Mouse (Mus musculus) forebrain, embryonic 12.5 days (tissue): ENCODE data around the gene Ap1g1. TPM values are rescaled to one million over a fixed set of nuclear protein-coding genes. Genes with fewer than 3 reads are reported as not detected.

ENCODE experiments used
- ATAC-seq: fragments of 200-750 bp; cut with Nextera tagmentation; 2 replicates; pipeline ENCODE4 v1.8.0; 2017; ENCODE audit warnings: moderate TSS enrichment; ENCODE audit not compliant: low FRiP score
- H3K27ac ChIP-seq: fragments of 300-500 bp; sonication (generic); 2 replicates; pipeline ENCODE4 v1.5.1; 2016; ENCODE audit warnings: mild to moderate bottlenecking
- H3K27me3 ChIP-seq: fragments of 300-500 bp; sonication (generic); 2 replicates; pipeline ENCODE4 v1.6.1; 2016; ENCODE audit warnings: mild to moderate bottlenecking
- H3K36me3 ChIP-seq: fragments of 300-500 bp; sonication (generic); replicated peaks from 2 replicates; pipeline ENCODE4 v1.6.1; 2016; ENCODE audit warnings: mild to moderate bottlenecking
- H3K4me1 ChIP-seq: fragments of 300-500 bp; sonication (generic); 2 replicates; pipeline ENCODE4 v1.6.1; 2016
- H3K4me2 ChIP-seq: fragments of 300-500 bp; sonication (generic); 2 replicates; pipeline ENCODE4 v1.6.1; 2016; ENCODE audit warnings: mild to moderate bottlenecking, moderate library complexity
- H3K4me3 ChIP-seq: fragments of 300-500 bp; sonication (generic); replicated peaks from 2 replicates; pipeline ENCODE4 v1.5.1; 2016; ENCODE audit warnings: mild to moderate bottlenecking
- H3K9ac ChIP-seq: fragments of 300-500 bp; sonication (generic); 2 replicates; pipeline ENCODE4 v1.6.1; 2016; ENCODE audit warnings: mild to moderate bottlenecking
- H3K9me3 ChIP-seq: fragments of 300-500 bp; sonication (generic); 2 replicates; pipeline ENCODE4 v1.6.1; 2016
- WGBS: fragments of 180-500 bp; shearing (Covaris S2); methylation state at CpG from one replicate; pipeline ENCODE4 v1.1.7; 2016; 5-methylcytosine and 5-hydroxymethylcytosine counted together
- polyA plus RNA-seq: library from polyadenylated mRNA; unstranded; fragments of >200 nt; fragmentation: Nextera tagmentation; extraction: Ambion mirVana; gene quantifications from 2 replicates; pipeline ENCODE4 v1.2.1, GENCODE M21; 2016

Ap1g1 gene
- polyA plus RNA-seq, 1 experiment from 2014 or later: 67.6 TPM

DNA sequence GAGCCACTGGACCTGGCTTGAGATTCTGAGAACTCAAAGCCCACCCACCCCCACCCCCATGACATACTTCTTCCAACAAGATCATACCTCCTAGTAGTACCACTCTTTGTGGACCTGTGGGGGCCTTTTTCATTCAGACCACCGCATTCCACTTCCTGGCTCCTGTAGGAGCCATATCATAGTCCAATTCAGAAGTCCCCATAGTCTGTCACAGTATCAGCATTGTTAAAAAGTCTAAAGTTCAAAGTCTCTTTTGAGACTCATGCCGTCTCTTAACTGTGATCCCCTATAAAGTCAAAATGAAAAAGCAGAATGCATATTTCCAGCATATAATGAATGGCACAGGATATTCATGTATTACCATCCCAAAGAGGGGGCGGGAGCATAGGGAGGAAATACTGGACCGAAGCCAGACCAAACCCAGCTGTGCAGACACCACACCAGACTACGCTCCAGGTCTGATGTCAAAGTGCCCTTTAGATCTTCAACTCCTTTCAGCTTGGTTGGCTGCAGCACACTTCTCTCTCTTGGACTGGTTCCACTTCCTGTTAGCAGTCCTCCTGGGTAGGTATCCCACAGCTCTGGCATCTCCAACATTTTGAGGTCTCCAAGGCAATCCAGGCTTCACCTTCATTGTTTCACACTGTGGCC lies 101.8 kb downstream of the Ap1g1 start:
- no peak overlapping the region for H3K27ac ChIP-seq
- no peak overlapping the region for H3K9ac ChIP-seq
- ATAC-seq: no peak
- no peaks in the 10 kb centered on the region for H3K9me3 ChIP-seq
- H3K4me2 ChIP-seq: no peak overlapping the region
- no peaks in the 10 kb centered on the region for H3K27me3 ChIP-seq
- H3K4me3 ChIP-seq: no peak overlapping the region
- WGBS: 92% methylated on average over 5 of the region's 5 CpGs
- H3K36me3 ChIP-seq: peaks cover 32% of the 10 kb centered on the region
- no peaks in the 10 kb centered on the region for H3K4me1 ChIP-seq

DNA sequence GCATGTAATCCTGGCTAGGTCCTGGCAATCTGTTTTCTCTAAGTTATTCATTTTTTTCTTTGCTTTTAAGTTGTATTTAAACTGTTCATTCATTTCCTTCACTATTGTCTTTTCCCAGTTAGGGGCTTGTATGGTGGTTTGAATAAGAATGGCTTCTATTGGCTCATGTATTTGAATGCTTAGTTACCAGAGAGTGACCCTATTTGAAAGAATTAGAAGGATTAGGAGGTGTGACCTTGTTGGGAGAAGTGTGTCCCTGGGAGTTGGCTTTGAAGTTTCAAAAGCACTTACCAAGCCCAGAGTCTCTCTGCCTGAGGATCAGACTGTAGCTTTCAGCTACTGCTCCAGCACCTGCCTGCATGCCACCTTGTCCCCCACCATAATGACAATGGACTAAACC lies 106.9 kb downstream of the Ap1g1 start:
- Histone ChIP-seq H3K9me3 (no peaks in the 10 kb centered on the region), H3K27ac (no peak overlapping the region), H3K36me3 (peaks cover 35% of the 10 kb centered on the region), H3K9ac (no peak overlapping the region), H3K4me1 (no peaks in the 10 kb centered on the region), H3K4me2 (no peak overlapping the region), H3K4me3 (no peak overlapping the region), H3K27me3 (no peaks in the 10 kb centered on the region)
- ATAC-seq: no peak

DNA sequence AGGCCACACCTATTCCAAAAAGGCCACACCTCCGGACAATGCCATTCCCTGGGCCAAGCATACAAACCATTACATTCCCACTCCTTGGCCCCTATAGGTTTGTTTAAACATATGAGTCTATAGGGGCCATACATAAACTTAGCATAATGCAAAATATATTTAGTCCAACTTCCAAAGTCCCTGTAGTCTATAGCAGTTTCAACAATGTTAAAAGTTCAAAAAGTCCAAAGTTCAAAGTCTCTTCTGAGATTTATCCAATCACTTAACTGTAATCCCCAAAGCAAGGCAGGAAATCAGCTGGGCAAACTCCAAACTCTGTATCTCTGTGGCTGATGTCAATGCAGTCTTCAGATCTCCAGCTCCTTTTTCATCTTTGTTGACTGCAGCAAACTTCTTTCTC lies 110.9 kb downstream of the Ap1g1 start:
- Histone ChIP-seq H3K36me3 (peaks cover 34% of the 10 kb centered on the region), H3K4me3 (no peak overlapping the region), H3K4me1 (no peaks in the 10 kb centered on the region), H3K27me3 (no peaks in the 10 kb centered on the region), H3K27ac (no peak overlapping the region), H3K9me3 (no peaks in the 10 kb centered on the region), H3K4me2 (no peak overlapping the region), H3K9ac (no peak overlapping the region)
- 100% methylated on average over 1 of the region's 1 CpGs for whole genome bisulfite sequencing
- no peak for ATAC-seq

DNA sequence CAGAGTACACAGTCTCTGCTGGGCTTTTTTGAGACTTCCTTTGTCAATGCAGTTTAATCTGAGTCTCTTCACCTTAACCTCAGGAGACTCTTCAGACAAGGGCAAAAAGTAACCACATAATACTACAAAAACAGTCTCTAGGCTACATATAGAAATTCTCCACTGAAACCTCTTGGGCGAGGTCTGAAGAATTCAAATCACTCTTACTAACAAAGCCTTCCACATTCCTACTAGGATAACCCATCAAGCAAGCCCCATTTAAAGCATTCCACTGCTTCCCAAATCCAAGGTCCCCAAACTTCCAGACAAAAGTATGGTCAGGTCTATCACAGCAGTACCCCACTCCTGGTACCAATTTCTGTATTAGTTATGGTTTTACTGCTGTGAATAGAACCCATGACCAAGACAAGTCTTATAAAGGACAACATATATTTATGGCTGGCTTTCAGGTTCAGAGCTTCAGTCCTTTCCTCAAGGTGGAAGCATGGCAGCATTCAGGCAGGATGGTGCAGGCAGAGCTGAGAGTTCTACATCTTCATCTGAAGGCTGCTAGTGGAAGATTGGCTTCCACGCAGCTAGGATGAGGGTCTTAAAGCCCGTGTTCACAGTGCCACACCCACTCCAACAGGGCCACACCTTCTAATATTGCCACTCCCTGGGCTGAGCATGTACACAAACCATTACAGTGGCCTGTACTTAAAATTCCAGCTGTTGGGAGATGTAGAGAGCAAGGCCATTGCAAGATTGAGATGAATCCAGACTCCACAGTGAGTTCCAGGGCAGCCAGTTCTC lies 112.6 kb downstream of the Ap1g1 start:
- Histone ChIP-seq H3K27ac (no peak overlapping the region), H3K4me3 (no peak overlapping the region), H3K9me3 (no peaks in the 10 kb centered on the region), H3K9ac (no peak overlapping the region), H3K27me3 (no peaks in the 10 kb centered on the region), H3K4me1 (no peaks in the 10 kb centered on the region), H3K36me3 (peaks cover 37% of the 10 kb centered on the region), H3K4me2 (no peak overlapping the region)
- 92% methylated on average over 3 of the region's 3 CpGs for WGBS
- ATAC-seq: no peak

DNA sequence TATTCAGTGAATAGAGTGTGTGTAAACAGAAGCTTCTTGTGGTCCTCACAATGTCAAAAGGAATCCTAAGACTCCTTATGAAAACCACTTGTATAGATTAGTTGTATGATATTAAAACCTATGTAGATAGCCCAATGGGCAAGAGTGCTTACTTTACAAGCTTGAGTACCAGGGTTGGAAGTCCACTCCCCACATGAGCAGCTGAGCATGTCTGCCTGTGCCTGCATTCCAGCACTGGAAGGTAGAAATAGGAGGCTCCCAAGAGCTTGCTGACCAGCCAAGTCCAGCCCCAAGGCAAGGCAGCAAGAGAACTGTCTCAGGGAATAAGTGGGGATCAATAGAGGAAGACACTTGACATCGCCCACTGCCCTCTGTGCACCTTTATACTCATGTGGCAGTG lies 116.3 kb downstream of the Ap1g1 start:
- no peaks in the 10 kb centered on the region for H3K4me1 ChIP-seq
- no peak overlapping the region for H3K27ac ChIP-seq
- peaks cover 22% of the 10 kb centered on the region for H3K36me3 ChIP-seq
- no peaks in the 10 kb centered on the region for H3K27me3 ChIP-seq
- no peak for ATAC-seq
- no peak overlapping the region for H3K9ac ChIP-seq
- H3K9me3 ChIP-seq: no peaks in the 10 kb centered on the region
- no peak overlapping the region for H3K4me2 ChIP-seq
- 94% methylated on average over 1 of the region's 1 CpGs for WGBS
- no peak overlapping the region for H3K4me3 ChIP-seq

DNA sequence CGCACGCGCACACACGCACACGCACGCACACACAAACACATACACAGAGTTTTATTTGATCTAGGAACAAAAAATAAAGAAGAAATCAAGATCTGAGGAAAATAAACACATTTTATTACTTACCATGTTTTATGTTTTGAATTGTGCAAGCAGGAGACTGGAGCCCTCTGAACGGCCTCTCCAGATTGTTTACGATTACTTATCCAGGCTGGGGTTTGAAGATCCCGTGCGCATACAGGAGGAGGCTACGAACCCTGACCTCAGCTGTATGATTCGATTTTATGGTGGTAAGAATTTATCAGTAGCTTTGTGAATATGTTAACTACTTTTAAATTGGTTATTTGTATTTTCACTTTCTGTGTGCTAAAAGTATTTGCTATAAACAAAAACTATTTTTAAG lies 117.0 kb downstream of the Ap1g1 start:
- Histone ChIP-seq H3K9ac (no peak overlapping the region), H3K9me3 (no peaks in the 10 kb centered on the region), H3K27me3 (no peaks in the 10 kb centered on the region), H3K4me3 (no peak overlapping the region), H3K4me1 (no peaks in the 10 kb centered on the region), H3K27ac (no peak overlapping the region), H3K36me3 (peaks cover 16% of the 10 kb centered on the region; the same call in 1 of the 2 replicates), H3K4me2 (no peak overlapping the region)
- 93% methylated on average over 12 of the region's 12 CpGs for WGBS
- ATAC-seq: no peak

DNA sequence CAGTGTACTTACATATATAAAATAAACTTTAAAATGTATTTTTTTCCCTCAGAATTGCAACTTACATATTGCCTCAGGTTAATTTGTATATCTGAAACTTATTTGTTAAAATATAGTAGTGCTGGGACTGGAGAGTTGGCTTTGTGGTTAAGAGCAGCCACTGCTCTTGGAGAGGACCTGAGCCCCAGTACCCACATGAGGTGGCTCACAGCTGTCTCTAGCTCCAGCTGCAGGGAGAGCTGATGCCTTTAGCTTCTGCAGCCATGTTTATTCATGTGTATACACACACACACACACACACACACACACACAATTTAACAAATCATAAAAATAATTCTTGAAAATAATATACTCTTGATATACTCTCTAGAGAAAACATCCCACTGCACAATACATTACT lies 124.0 kb downstream of the Ap1g1 start:
- Histone ChIP-seq H3K27ac (no peak overlapping the region), H3K4me3 (no peak overlapping the region), H3K27me3 (no peaks in the 10 kb centered on the region), H3K9ac (no peak overlapping the region), H3K9me3 (no peaks in the 10 kb centered on the region), H3K4me1 (no peaks in the 10 kb centered on the region), H3K4me2 (no peak overlapping the region), H3K36me3 (peaks cover 18% of the 10 kb centered on the region)
- ATAC-seq: no peak

DNA sequence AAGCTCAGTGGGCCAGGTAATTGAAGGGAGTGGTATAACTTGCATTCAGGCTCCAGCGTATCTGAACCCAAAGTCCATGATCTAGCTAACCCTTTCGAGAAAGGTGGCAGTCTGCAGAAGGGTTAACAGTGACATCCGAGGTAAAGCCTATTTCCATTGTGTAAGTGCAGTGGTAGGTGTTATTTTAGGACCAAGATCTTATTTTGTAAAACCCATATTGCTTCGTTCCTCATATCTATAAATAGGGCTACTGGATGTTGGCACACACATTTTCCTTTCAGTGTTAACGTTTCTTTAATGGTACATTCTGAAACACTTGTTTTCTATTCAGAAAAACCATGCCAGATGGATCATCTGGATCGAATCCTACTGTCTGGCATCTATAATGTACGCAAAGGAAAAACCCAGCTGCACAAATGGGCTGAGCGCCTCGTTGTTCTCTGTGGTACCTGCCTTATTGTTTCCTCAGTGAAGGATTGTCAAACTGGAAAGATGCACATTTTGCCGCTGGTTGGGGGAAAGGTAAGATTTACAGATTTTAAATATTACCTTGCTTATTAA lies 125.6 kb downstream of the Ap1g1 start:
- H3K27me3 ChIP-seq: no peaks in the 10 kb centered on the region
- WGBS: 87% methylated on average over 10 of the region's 10 CpGs
- no peak overlapping the region for H3K27ac ChIP-seq
- H3K4me1 ChIP-seq: no peaks in the 10 kb centered on the region
- no peak overlapping the region for H3K4me3 ChIP-seq
- no peaks in the 10 kb centered on the region for H3K9me3 ChIP-seq
- peaks cover 25% of the 10 kb centered on the region for H3K36me3 ChIP-seq
- ATAC-seq: no peak
- H3K9ac ChIP-seq: no peak overlapping the region
- H3K4me2 ChIP-seq: no peak overlapping the region

DNA sequence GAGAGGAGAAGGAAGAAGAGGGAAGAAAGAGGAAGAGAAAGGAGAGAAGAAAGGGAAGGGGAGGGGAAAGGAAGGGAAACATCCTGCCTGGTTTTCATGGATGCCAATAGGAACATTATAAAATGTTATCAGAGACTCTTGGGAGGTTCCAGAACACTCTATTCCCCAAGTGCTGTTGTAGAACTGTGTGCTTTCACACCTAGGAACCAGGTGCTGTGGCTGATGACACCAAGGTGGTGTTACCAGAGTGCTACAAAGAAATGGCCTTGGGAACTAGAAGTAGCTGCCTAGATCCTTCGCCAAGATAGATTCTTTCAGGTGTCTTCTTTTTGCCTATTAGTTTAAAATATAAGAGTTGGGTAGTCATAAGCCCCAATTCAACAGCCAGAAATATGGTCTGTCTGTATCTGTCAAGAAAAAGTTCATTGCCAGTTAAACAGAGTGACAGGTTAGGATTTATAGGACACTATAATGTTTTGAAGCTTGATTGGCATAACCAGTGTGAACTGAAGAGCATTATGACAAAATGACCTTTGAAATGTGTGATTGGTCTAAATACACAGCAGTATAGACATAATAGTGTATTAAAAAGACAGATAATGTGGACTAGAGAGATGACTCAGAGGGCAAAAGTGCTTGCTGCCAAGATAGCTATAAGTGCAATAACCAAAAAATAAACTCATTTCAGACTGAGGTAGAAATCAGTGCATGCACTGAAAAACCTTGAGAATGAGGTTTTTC lies 126.7 kb downstream of the Ap1g1 start:
- no peaks in the 10 kb centered on the region for H3K9me3 ChIP-seq
- 94% methylated on average over 1 of the region's 1 CpGs for WGBS
- no peak overlapping the region for H3K27ac ChIP-seq
- no peak overlapping the region for H3K4me3 ChIP-seq
- no peak for ATAC-seq
- no peak overlapping the region for H3K4me2 ChIP-seq
- peaks cover 35% of the 10 kb centered on the region for H3K36me3 ChIP-seq
- no peak overlapping the region for H3K9ac ChIP-seq
- H3K4me1 ChIP-seq: no peaks in the 10 kb centered on the region
- H3K27me3 ChIP-seq: no peaks in the 10 kb centered on the region

DNA sequence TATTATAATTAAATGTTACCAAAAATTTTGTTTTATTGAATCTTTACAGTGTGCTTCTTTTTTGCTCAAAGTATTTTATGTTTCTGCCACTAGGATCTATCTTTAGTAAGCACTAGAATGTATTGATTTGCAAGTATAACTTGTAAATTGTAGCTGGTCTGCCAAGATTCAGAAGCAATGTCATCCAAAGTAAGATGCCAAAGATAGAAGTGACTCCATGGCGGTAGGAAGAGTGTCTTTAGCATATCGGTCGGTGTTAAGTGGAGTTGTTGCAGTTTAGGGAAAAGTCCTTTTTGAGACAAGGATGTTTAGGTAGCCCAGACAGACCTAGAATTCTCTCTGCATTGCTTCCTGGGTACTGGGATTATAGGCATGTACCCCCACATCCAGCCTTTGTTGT lies 128.6 kb downstream of the Ap1g1 start:
- no peaks in the 10 kb centered on the region for H3K9me3 ChIP-seq
- ATAC-seq: no peak
- H3K4me3 ChIP-seq: no peak overlapping the region
- H3K4me2 ChIP-seq: no peak overlapping the region
- H3K27me3 ChIP-seq: no peaks in the 10 kb centered on the region
- no peak overlapping the region for H3K9ac ChIP-seq
- WGBS: 93% methylated on average over 3 of the region's 3 CpGs
- H3K27ac ChIP-seq: no peak overlapping the region
- H3K4me1 ChIP-seq: no peaks in the 10 kb centered on the region
- peaks cover 30% of the 10 kb centered on the region for H3K36me3 ChIP-seq

DNA sequence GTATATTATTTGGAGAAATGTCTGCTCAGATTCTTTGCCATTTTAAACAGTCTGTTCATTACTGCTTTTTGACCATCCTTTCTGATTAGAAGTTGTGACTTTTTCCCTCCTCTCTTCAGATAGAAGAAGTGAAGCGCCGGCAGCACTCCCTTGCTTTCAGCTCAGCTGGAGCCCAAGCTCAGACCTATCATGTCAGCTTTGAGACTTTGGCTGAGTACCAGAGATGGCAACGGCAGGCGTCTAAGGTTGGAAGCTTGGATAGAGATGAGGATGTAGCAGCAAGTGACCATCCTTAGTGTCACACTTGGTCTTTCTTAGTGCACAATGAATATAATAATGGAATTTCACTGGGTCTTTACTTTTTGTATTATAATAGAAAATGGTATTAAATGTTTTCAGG lies 129.0 kb downstream of the Ap1g1 start:
- 91% methylated on average over 4 of the region's 4 CpGs for WGBS
- Histone ChIP-seq H3K27ac (no peak overlapping the region), H3K4me1 (no peaks in the 10 kb centered on the region), H3K9me3 (no peaks in the 10 kb centered on the region), H3K4me3 (no peak overlapping the region), H3K27me3 (no peaks in the 10 kb centered on the region), H3K36me3 (peaks cover 32% of the 10 kb centered on the region), H3K9ac (no peak overlapping the region), H3K4me2 (no peak overlapping the region)
- ATAC-seq: no peak
